Mouse (Mus musculus) small intestine, adult 2 months (tissue): Measurements from ENCODE around the gene Inpp5f. TPM values are rescaled to one million over a fixed set of nuclear protein-coding genes. Genes with fewer than 3 reads are reported as not detected.

Source experiments
- H3K27ac ChIP-seq: fragments of 200-500 bp; 2 replicates; pipeline ENCODE4 v1.5.1; 2012; ENCODE audit warnings: low read depth, low read length, control low read depth, inconsistent platforms; ENCODE audit not compliant: insufficient read depth
- H3K27me3 ChIP-seq: fragments of 200-500 bp; 2 replicates; pipeline ENCODE4 v1.6.1; 2012; ENCODE audit warnings: mild to moderate bottlenecking, moderate library complexity, low read length, inconsistent platforms; ENCODE audit not compliant: control insufficient read depth, insufficient read depth
- H3K36me3 ChIP-seq: fragments of 200-500 bp; 2 replicates; pipeline ENCODE4 v1.6.1; 2012; ENCODE audit warnings: mild to moderate bottlenecking, low read length, control low read depth, inconsistent platforms; ENCODE audit not compliant: control insufficient read depth, insufficient read depth
- H3K4me1 ChIP-seq: fragments of 200-500 bp; 2 replicates; pipeline ENCODE4 v1.6.1; 2012; ENCODE audit warnings: low read length, inconsistent platforms, mixed read lengths; ENCODE audit not compliant: control insufficient read depth, insufficient read depth, insufficient read length
- H3K4me3 ChIP-seq: fragments of 200-500 bp; 2 replicates; pipeline ENCODE4 v1.5.1; 2012; ENCODE audit warnings: low read depth, mild to moderate bottlenecking, control low read depth, inconsistent platforms, low read length, moderate library complexity
- CTCF ChIP-seq: fragments of 200-500 bp; IDR thresholded peaks from 2 replicates; pipeline ENCODE4 v1.5.1; 2012; ENCODE audit warnings: low read depth, mild to moderate bottlenecking, control low read depth, inconsistent platforms, low read length, moderate library complexity, mixed read lengths; ENCODE audit not compliant: insufficient replicate concordance, insufficient read length; ENCODE audit errors: extremely low read depth
- POLR2A ChIP-seq: fragments of 200-500 bp; IDR thresholded peaks from 2 replicates; pipeline ENCODE4 v1.6.1; 2012; ENCODE audit warnings: low read depth, mild to moderate bottlenecking, control low read depth, inconsistent platforms, low read length, moderate library complexity
- WGBS: fragments of 180-500 bp; shearing (Covaris S2); methylation state at CpG from one replicate; pipeline ENCODE4 v1.1.7; 2018; 5-methylcytosine and 5-hydroxymethylcytosine counted together
- polyA plus RNA-seq: library from polyadenylated mRNA; depleted of rRNA; stranded (reverse); fragments of >200 nt; gene quantifications from 2 replicates; pipeline ENCODE4 v1.2.3, GENCODE M21; 2012

The Inpp5f gene
- polyA plus RNA-seq, 1 experiment, result 2.0 TPM

DNA sequence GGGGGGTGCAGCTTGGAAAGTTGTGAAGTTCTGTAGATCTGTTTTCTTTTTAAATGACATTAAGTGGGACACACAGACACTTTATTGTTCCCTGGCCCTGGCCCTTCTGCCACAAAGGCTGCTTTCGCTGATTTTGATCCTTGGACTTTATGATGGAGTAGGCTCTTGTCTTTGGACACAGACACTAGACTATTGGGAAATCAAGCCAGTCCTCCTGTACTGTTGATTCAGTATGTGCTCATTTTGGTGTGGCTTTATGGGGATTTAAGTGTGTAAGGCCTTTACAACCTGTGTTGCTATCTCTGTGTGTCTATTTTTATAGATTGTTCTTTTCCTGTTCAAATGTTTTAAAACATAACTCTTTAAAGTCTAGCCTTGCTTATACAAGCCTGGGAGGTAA lies 6.5 kb downstream of the Inpp5f start:
- Histone ChIP-seq H3K4me3 (no peak overlapping the region), H3K36me3 (no peaks in the 10 kb centered on the region), H3K27ac (no peak overlapping the region), H3K27me3 (no peaks in the 10 kb centered on the region), H3K4me1 (peaks cover 2% of the 10 kb centered on the region)
- WGBS, result 31% methylated on average over 1 of the region's 1 CpGs
- TF ChIP-seq POLR2A (no peak), CTCF (no peak)

DNA sequence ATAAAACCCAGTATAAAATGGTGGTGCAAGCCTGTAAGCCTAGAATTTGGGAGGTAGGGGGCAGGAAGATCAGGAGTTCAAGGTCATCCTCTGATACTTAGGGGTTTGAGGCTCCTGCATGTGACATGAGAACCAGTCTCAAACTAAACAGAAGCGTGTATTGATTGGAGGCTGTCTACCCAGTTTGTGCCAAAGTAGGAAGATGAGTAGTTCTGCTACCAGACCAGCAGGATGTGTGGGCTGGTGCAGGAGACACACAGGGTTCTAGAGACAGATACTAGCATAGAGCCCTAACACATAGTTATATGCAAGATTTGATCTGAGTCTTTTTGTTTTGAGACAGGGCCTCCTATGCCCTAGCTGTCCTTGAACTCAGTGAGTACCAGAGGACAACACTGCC lies 9.1 kb downstream of the Inpp5f start:
- H3K4me1 ChIP-seq, result peaks cover 2% of the 10 kb centered on the region
- no peak overlapping the region for H3K4me3 ChIP-seq
- H3K27me3 ChIP-seq, result no peaks in the 10 kb centered on the region
- H3K36me3 ChIP-seq, result no peaks in the 10 kb centered on the region
- no peak overlapping the region for H3K27ac ChIP-seq
- 98% methylated on average over 1 of the region's 1 CpGs for WGBS
- TF ChIP-seq POLR2A (no peak), CTCF (no peak)

DNA sequence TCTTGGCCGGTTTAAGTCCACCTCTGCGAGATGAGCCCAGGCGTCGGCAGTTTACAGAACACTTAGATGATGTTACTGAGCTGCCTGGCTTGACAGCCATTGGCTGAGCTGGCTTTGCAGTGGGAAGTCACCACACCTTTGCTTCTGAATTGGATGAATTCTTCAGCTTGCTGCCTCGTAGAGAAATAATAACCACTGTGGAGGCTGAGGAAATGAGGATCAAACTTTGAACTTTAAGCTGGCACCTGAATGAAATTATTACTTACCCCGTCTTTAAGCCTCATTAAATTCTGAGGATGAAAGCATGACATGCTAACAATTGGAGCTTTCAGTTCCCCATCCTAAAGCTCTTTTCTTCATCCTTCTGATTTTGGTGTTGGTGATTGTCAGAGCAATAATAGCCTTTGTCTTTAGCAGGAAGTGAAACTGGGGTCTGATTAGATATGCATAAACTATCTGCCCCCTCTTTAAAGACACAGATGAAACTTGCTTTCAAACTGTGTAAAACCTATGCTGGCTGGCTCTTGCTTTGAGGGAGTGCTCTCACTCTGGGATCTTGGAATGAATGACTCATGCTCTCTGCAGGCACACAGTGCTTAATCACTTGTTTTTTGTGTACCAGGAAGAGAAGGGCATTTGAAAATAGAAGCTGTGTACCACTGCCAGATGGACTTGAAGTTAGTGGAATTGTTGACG lies 11.3 kb downstream of the Inpp5f start:
- Histone ChIP-seq H3K4me3 (no peak overlapping the region), H3K36me3 (no peaks in the 10 kb centered on the region), H3K27me3 (no peaks in the 10 kb centered on the region), H3K4me1 (peaks cover 4% of the 10 kb centered on the region), H3K27ac (peak overlapping the region; percentile 26; the same call in 1 of the 2 replicates)
- WGBS, result 12% methylated on average over 7 of the region's 7 CpGs
- TF ChIP-seq POLR2A (no peak), CTCF (no peak)

DNA sequence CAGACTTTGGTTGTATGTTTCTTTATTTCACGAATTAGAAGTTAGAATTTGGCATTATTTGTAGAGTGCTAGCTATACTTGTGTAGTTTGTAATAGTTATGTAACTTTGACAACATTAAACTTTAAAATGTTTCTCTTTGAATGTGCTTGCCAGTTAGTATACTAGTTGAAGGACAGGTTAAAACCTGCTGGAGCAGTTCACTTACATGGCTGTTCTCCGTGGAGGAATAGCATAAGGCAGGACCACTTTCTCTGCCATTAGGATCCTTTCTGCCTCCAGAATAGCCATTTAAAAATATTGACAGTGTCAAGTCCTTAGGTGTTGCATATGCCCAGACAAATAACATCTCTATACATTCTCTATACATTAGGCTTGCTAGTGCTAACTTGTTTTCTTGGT lies 11.9 kb downstream of the Inpp5f start:
- TF ChIP-seq POLR2A (no peak), CTCF (no peak)
- Histone ChIP-seq H3K36me3 (no peaks in the 10 kb centered on the region), H3K27ac (no peak overlapping the region; the same call in 1 of the 2 replicates), H3K4me1 (peaks cover 4% of the 10 kb centered on the region), H3K27me3 (no peaks in the 10 kb centered on the region), H3K4me3 (no peak overlapping the region)
- WGBS, result 20% methylated on average over 2 of the region's 2 CpGs

DNA sequence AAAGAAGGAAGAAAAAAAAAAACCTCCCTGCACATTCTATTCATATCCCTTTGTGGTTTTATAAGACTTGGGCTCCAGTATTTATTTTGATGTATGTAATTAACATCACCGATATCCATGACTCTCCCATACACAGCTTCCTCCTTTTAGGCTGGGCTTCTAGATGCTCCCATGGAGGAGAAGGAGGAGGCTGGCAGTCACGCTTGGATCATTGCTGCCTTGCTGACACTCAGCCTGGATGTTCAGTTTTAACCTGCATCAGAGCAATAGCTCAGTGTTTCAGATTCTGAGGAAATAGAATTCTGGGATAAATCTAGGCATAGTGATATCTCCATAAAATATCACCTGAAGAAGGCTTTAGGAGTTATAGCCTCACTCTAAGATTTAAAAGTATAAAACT lies 14.3 kb downstream of the Inpp5f start:
- Histone ChIP-seq H3K27ac (no peak overlapping the region), H3K4me3 (no peak overlapping the region), H3K4me1 (peaks cover 4% of the 10 kb centered on the region), H3K27me3 (no peaks in the 10 kb centered on the region), H3K36me3 (no peaks in the 10 kb centered on the region)
- no peak for TF ChIP-seq POLR2A
- no peak for TF ChIP-seq CTCF
- WGBS, result 94% methylated on average over 2 of the region's 2 CpGs

DNA sequence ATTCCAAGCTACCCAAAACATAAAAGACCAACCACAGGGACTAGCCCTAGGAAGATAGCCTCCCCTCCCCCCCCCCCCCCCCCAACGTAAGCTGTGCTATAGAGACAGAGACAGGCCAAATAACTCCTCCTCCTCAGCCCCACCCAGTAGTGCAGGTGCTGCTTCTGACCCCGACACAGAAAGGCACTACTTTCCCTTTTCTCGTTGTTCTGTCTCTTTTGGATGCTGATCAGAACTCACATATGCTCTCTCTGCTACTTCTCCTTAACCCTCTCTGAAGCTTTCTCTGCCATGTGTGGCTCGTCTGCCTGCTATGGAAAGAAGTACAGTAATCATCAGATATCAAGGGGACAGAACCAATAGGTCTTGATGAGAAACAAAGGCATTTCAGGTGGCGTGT lies 15.5 kb downstream of the Inpp5f start:
- Histone ChIP-seq H3K4me3 (no peak overlapping the region), H3K4me1 (peaks cover 4% of the 10 kb centered on the region), H3K27me3 (no peaks in the 10 kb centered on the region), H3K27ac (peak overlapping the region; percentile 18; the same call in 1 of the 2 replicates), H3K36me3 (no peaks in the 10 kb centered on the region)
- TF ChIP-seq CTCF (no peak), POLR2A (no peak)
- 37% methylated on average over 5 of the region's 5 CpGs for WGBS

DNA sequence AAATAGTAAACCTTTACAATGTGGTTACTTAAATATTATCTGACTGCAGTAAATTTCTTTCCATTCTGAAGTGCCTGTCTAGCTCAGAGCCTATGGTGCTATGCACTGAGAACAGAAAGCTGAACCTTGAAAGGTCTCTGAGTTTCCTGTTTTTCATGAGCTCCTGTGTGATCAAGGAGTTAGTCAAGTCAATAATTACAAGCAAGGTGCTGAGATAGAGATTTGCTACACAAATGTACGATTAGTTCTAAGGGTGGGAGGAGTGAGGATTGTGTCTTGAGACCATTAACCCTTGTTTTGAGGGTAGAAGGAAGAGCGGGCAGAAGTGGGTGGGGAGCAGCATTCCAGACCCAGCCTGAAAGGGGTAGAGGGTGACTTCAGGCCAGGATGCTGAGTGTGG lies 16.1 kb downstream of the Inpp5f start:
- H3K27me3 ChIP-seq, result no peaks in the 10 kb centered on the region
- H3K27ac ChIP-seq, result no peak overlapping the region; the same call in 1 of the 2 replicates
- H3K36me3 ChIP-seq, result no peaks in the 10 kb centered on the region
- H3K4me1 ChIP-seq, result peaks cover 2% of the 10 kb centered on the region; the same call in 1 of the 2 replicates
- no peak overlapping the region for H3K4me3 ChIP-seq
- TF ChIP-seq CTCF (no peak), POLR2A (no peak)
- WGBS, result 58% methylated on average over 2 of the region's 2 CpGs
